Mouse (Mus musculus) cerebellum, adult 9-11 months (tissue): Measurements from ENCODE around the gene Nfatc2ip.
"Not testable (repeated sequence)": the region's sequence is repeated elsewhere in the genome, so short reads cannot be mapped to it uniquely, and the experiment has no call there.

ENCODE experiments used
- DNase-seq: peaks from one replicate; pipeline ENCODE4 v3.0.0; 2022

The Nfatc2ip gene

DNA sequence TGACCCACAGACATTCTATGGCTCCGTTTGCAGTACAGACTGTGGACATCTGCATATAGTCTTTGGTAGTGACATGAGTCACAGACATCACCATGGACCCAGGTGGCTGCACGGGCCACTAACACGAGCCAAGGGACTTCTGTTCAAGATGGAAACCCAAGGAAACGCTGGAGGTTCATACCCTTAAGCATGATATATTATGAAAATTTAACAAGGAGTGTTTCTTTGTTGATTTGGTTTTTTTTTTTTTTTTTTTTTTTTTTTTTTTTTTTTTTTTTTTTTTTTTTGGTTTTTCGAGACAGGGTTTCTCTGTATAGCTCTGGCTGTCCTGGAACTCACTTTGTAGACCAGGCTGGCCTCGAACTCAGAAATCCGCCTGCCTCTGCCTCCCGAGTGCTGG, 6.0 kb upstream of the Nfatc2ip start:
- not testable (repeated sequence) for DNase-seq

DNA sequence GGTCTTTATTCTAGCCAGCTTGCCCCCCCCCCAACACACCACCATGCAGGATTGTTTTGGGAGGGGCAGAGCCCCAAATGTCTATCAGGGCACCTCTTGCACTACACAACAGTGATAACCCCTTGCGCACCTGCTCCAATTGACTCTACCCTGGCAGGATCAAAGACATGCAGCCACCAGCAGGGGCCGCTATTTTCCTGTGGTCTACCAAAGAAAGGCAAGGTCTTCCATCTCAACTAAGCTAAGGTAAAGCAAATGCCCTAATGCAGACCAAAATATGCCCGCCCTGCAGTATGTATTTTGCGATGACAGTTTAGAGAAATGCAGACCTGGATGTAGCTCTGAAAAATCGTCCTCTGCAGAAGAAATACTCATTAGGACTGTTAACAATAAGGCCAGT, 3.0 kb upstream of the Nfatc2ip start:
- peak; percentile 77 for DNase-seq

GRCm38 (mm10) chr7:126397822-126398221, 1.3 kb upstream of the Nfatc2ip start:
- peak; percentile 32 for DNase-seq

GRCm38 (mm10) chr7:126397221-126397620, 684 bp upstream of the Nfatc2ip start:
- DNase-seq, result peak; percentile 29

DNA sequence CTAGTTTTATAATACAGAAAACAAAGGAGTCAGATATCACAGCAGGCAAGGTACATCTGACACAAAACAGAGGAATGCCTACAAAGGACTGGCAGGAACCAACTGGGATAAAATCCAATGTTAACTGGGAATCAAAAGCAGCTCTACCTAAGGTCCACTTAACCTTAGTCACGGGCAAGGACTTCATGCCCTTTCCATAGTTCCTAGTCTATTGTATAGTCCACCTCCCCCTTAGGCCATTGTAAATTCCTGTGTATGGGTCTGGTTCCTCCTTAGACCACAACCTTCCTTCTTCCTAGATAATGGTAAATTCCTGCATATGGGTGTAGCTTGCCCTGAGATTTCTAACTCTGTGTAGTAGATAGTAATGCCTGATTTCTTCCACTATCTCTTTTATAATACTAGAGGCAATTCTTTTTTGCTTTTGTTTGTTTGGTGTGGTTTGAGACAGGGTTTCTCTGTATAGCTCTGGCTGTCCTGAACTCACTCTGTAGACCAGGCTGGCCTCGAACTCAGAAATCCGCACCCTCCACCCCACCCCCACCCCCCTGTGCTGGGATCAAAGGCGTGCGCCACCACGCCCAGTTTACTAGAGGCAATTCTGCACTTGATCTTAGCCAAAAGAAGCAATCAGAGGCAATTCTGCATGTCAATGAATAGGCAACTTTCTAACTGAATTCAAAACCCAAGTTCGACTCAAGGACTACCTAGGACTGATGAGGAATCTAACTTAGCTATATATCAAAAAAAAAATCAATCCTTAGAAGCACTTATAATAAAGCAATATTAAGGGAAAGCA, 4.3 kb downstream of the Nfatc2ip start:
- not testable (repeated sequence) for DNase-seq

GRCm38 (mm10) chr7:126388185-126388584, 8.4 kb downstream of the Nfatc2ip start:
- no peak for DNase-seq

DNA sequence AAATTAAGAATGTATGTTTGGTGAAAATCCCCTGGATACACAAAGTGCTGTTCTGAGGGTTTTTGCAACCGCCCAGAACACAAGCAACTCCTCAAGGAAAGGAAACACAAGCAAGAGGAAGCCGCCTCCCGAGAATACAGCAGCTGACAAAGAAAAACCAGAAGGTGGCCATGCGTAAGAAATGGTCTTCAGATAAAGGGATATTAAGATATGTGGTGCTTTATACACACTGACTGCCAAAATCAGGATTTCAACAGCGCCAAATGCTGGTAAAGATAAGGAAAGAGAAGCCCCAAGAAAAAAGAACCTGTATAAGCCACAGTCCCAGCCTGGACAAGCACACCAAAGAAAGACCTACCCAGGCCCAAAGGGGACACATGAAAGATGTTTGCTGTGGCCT, 13.0 kb downstream of the Nfatc2ip start:
- no peak for DNase-seq

- peak; percentile 97 for DNase-seq
Measured at GRCm38 (mm10) chr7:126377278-126378158, 19.0 kb downstream of the Nfatc2ip start, which contains the start of gene Spns1. TSS of gene Spns1 (minus strand) at chr7:126377450.

GRCm38 (mm10) chr7:126376903-126377277, 19.6 kb downstream of the Nfatc2ip start:
- DNase-seq, result no peak

DNA sequence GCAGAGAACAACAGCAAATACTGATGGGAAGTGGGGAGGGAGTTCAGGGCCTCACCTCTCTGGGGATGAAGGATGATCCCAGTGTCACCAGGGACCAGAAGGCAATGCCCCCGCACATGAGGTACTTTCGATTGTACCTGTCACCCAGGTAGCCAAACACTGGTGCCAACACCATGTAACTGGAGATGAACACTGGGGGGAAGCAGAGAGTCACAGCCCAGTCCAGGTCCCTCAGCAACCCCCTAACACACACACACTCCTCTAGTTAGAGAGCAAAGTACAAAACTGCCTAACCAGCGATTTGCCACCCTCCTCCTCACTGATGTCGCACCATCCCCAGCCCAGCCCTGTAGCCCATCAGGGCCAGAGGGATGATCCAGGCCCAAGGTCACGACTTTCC, 21.5 kb downstream of the Nfatc2ip start:
- no peak for DNase-seq

GRCm38 (mm10) chr7:126374526-126374925, 22.0 kb downstream of the Nfatc2ip start:
- no peak for DNase-seq

DNA sequence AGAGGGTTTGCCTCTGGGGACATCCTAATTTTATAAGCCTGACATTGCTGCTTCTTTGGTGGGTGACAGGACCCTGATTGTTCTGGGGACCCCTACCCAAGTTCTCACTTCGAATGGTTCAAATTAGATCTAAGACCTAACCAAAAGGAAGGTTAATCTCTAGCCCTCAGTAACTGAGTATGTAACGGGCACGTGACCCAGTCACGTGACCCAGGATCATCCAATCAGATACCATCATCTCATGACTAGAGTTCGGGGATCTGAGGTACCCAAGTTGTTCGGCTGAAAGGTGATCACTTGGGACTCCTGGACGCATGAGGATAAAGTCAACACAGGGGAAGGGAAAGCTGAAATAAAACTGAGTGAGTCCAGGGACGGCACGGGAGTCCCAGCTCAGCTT, 23.5 kb downstream of the Nfatc2ip start:
- no peak for DNase-seq

DNA sequence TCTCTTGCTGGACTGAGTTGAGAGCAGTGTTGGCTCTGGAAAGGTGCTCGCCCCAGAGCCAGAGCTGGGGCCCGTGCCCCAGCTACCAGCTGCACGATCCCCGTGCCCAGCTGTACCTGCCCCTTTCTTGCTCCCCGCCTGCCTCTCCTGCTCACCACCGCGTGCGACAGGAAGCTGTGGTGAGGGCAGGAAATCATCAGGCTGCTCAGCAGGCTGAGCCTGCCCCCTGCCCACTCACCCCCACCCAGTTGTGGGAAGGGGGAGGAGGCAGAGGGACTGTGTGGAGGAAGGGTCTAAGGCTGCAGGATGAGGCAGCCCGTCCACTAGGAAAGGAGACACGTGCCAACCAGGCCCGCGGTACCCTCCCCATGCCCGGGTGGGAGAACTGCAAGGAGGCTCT, 27.1 kb downstream of the Nfatc2ip start, which contains the start of gene Lat:
Gene Lat, minus strand, starts transcription at position 178 of the 400 bp plus-strand sequence.
- DNase-seq, result no peak

DNA sequence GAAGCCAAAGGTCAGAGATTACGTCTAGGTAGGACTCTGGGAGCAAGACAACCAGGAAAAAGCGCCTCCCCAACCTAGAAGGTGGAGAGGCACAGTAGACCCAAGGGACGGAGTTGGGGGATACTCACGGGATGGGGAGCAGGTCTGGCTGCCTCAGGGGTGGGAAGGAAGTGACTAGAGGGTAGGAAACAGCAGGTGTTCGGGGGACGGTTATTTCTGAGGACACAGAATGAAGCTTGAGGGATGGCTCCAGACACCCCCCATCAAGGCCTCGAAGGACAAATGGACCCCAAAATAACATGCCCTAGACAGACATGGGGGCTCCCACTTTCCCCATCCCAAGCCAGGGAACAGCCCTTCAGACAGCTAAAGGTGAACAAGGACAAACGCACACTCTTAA, 28.2 kb downstream of the Nfatc2ip start:
- no peak for DNase-seq

GRCm38 (mm10) chr7:126367636-126368035, 28.9 kb downstream of the Nfatc2ip start:
- DNase-seq, result no peak

- DNase-seq, result no peak
Measured at GRCm38 (mm10) chr7:126363038-126363437, 33.5 kb downstream of the Nfatc2ip start.

- DNase-seq, result no peak
Measured at GRCm38 (mm10) chr7:126359049-126359448, 37.5 kb downstream of the Nfatc2ip start.

- no peak for DNase-seq
Measured at GRCm38 (mm10) chr7:126358413-126358812, 38.1 kb downstream of the Nfatc2ip start.

GRCm38 (mm10) chr7:126357838-126358237, 38.7 kb downstream of the Nfatc2ip start:
- DNase-seq, result no peak

- DNase-seq, result no peak
Measured at GRCm38 (mm10) chr7:126356793-126357591, 39.5 kb downstream of the Nfatc2ip start.

GRCm38 (mm10) chr7:126355847-126356597, 40.5 kb downstream of the Nfatc2ip start:
- no peak for DNase-seq
